In genomic region chr2:168939261-168939933, GRCm38 (mm10) we compare ENCODE assay signal across 28 mouse cellular contexts. TPM values are rescaled to one million over a fixed set of nuclear protein-coding genes. Genes with fewer than 3 reads are reported as not detected.
A peak's percentile ranks its signal among the peaks of the same experiment; 100 is the strongest.
DNase-seq lines count a peak whose midpoint lies in the region; ATAC-seq and TF ChIP-seq lines count a peak whose summit lies in the region.
"Had no signal": no experiment of that assay in that cellular context is flagged by ENCODE, and none has a peak within 500 bp of the region (broad histone marks: within the 10 kb centered on the region; RNA-seq: fewer than 3 reads in every experiment).

No protein-coding gene starts in this region.

- no peaks in the 10 kb centered on the region for H3K9me3 ChIP-seq in forebrain, embryonic 14.5 days (replicated peaks; ENCODE audit: control insufficient read depth, low read length)
- H3K9me3 ChIP-seq in forebrain, postnatal 0 days (ENCODE audit: low read length): no peaks in the 10 kb centered on the region
- no peaks in the 10 kb centered on the region for H3K9me3 ChIP-seq in hindbrain, embryonic 14.5 days (ENCODE audit: control insufficient read depth, low read length)
- H3K9me3 ChIP-seq: embryonic facial prominence, embryonic 12.5 days; heart, embryonic 10.5 days; heart, embryonic 15.5 days; limb, embryonic 12.5 days; lung, embryonic 15.5 days; neural tube, embryonic 12.5 days had no signal

- peaks cover 39% of the 10 kb centered on the region for H3K36me3 ChIP-seq in forebrain, embryonic 14.5 days (ENCODE audit: control insufficient read depth, insufficient read depth, low read length)
- peaks cover 48% of the 10 kb centered on the region for H3K36me3 ChIP-seq in forebrain, postnatal 0 days (ENCODE audit: insufficient read depth)
- peaks cover 66% of the 10 kb centered on the region for H3K36me3 ChIP-seq in hindbrain, embryonic 14.5 days (replicated peaks; ENCODE audit: control insufficient read depth, insufficient read depth)

- H3K4me1 ChIP-seq in forebrain, embryonic 14.5 days (ENCODE audit: control insufficient read depth, insufficient read depth, low read length): no peaks in the 10 kb centered on the region
- H3K4me1 ChIP-seq in forebrain, postnatal 0 days (ENCODE audit: insufficient read depth): no peaks in the 10 kb centered on the region
- H3K4me1 ChIP-seq in hindbrain, embryonic 14.5 days (replicated peaks; ENCODE audit: control insufficient read depth, insufficient read depth, low read length): no peaks in the 10 kb centered on the region
- H3K4me1 ChIP-seq: embryonic facial prominence, embryonic 12.5 days; heart, embryonic 10.5 days; heart, embryonic 15.5 days; limb, embryonic 12.5 days; lung, embryonic 15.5 days; neural tube, embryonic 12.5 days had no signal

- TF ChIP-seq CTCF in forebrain, postnatal 0 days (IDR thresholded peaks at IDR 0.05; ENCODE audit: low read depth): no peak
- no peak for TF ChIP-seq CTCF in layer of hippocampus, adult 2 months (conservative IDR thresholded peaks at IDR 0.05)

- no peak overlapping the region for H3K9ac ChIP-seq in forebrain, embryonic 14.5 days (ENCODE audit: low read length)
- H3K9ac ChIP-seq in forebrain, postnatal 0 days: no peak overlapping the region
- no peak overlapping the region for H3K9ac ChIP-seq in hindbrain, embryonic 14.5 days
- H3K9ac ChIP-seq: embryonic facial prominence, embryonic 12.5 days; heart, embryonic 15.5 days; limb, embryonic 12.5 days; lung, embryonic 15.5 days; neural tube, embryonic 12.5 days had no signal

- H3K27ac ChIP-seq in forebrain, embryonic 14.5 days (ENCODE audit: low read depth, low read length): peak overlapping the region; percentile 77
- H3K27ac ChIP-seq in forebrain, postnatal 0 days (ENCODE audit: low read depth, low read length): no peak overlapping the region
- peak overlapping the region; percentile 28; the same call in 1 of the 2 replicates for H3K27ac ChIP-seq in layer of hippocampus, adult 2 months
- H3K27ac ChIP-seq in hindbrain, embryonic 14.5 days: peak overlapping the region; percentile 71
- H3K27ac ChIP-seq: embryonic facial prominence, embryonic 12.5 days; heart, embryonic 10.5 days; heart, embryonic 15.5 days; left cerebral cortex, adult 2 months; limb, embryonic 12.5 days; lung, embryonic 15.5 days; neural tube, embryonic 12.5 days had no signal

- H3K27me3 ChIP-seq in forebrain, embryonic 14.5 days (replicated peaks; ENCODE audit: control insufficient read depth, insufficient read depth, low read length): no peaks in the 10 kb centered on the region
- H3K27me3 ChIP-seq in forebrain, postnatal 0 days (ENCODE audit: insufficient read depth, low read length): no peaks in the 10 kb centered on the region
- H3K27me3 ChIP-seq in hindbrain, embryonic 14.5 days (ENCODE audit: control insufficient read depth, insufficient read depth, low read length): no peaks in the 10 kb centered on the region
- H3K27me3 ChIP-seq: embryonic facial prominence, embryonic 12.5 days; heart, embryonic 15.5 days; limb, embryonic 12.5 days; lung, embryonic 15.5 days; neural tube, embryonic 12.5 days had no signal

- DNase-seq in forebrain, embryonic 14.5 days (ENCODE audit: low spot score): peak; percentile 72
- no peak for DNase-seq in forebrain, postnatal 0 days
- no peak for DNase-seq in layer of hippocampus, adult 2 months (ENCODE audit: low spot score in 2 of 2)
- DNase-seq in layer of hippocampus, adult 11-12 months (ENCODE audit: low spot score): no peak
- peak; percentile 58 for DNase-seq in hindbrain, embryonic 14.5 days (ENCODE audit: low spot score)
- no peak for DNase-seq in retina, postnatal 1 day
- DNase-seq in heart, adult 8-10 months (ENCODE audit: low spot score): no peak
- DNase-seq: adrenal gland, postnatal 14 days; cerebellum, adult 18-20 months; embryo, embryonic 11 days; gastrocnemius, postnatal 14 days; kidney, adult 11 months; kidney, postnatal 14 days; right cerebral cortex, postnatal 14 days; thymus, postnatal 4 days had no signal

- H3K4me3 ChIP-seq in forebrain, embryonic 14.5 days (ENCODE audit: low read depth, low read length): no peak overlapping the region
- H3K4me3 ChIP-seq in forebrain, postnatal 0 days (ENCODE audit: low read depth, low read length): no peak overlapping the region
- H3K4me3 ChIP-seq in layer of hippocampus, adult 2 months: no peak overlapping the region
- H3K4me3 ChIP-seq in hindbrain, embryonic 14.5 days (replicated peaks; ENCODE audit: low read length): no peak overlapping the region
- H3K4me3 ChIP-seq: embryonic facial prominence, embryonic 12.5 days; heart, embryonic 10.5 days; heart, embryonic 15.5 days; left cerebral cortex, adult 2 months; limb, embryonic 12.5 days; lung, embryonic 15.5 days; myocyte; neural tube, embryonic 12.5 days had no signal

- 70% methylated on average over 10 of the region's 10 CpGs for WGBS in forebrain, embryonic 14.5 days
- WGBS in forebrain, postnatal 0 days: 56% methylated on average over 10 of the region's 10 CpGs
- 68% methylated on average over 10 of the region's 10 CpGs for WGBS in hindbrain, embryonic 14.5 days

- H3K4me2 ChIP-seq in forebrain, embryonic 14.5 days (ENCODE audit: low read length): no peak overlapping the region
- no peak overlapping the region for H3K4me2 ChIP-seq in forebrain, postnatal 0 days (ENCODE audit: low read depth)
- H3K4me2 ChIP-seq in hindbrain, embryonic 14.5 days (replicated peaks): no peak overlapping the region
- H3K4me2 ChIP-seq: embryonic facial prominence, embryonic 12.5 days; heart, embryonic 15.5 days; limb, embryonic 12.5 days; liver, embryonic 11.5 days; lung, embryonic 15.5 days; midbrain, embryonic 11.5 days; neural tube, embryonic 12.5 days had no signal

- ATAC-seq in forebrain, embryonic 14.5 days: peak; percentile 20; the same call in 1 of the 2 replicates
- no peak for ATAC-seq in forebrain, postnatal 0 days
- ATAC-seq in hindbrain, embryonic 14.5 days (ENCODE audit: low FRiP score): no peak; the same call in 1 of the 2 replicates
- ATAC-seq: CD4-positive, CD25-positive, alpha-beta regulatory T cell, adult 4 months; inflammation-experienced regulatory T-cells, adult 6 months; midbrain, embryonic 16.5 days had no signal

RNA-seq across cellular contexts. Expression of gene Zfp64, which starts 16.0 kb away (rescaled TPM):
- 29.7 and 36.6 TPM in 2 replicates for polyA plus RNA-seq in forebrain, embryonic 14.5 days (2014; fragmentation: Nextera tagmentation; extraction: Ambion mirVana)
- 26.0 and 32.3 TPM in 2 replicates for total RNA-seq in forebrain, postnatal 0 days (2014; rRNA removed)
- 27.6 and 29.6 TPM in 2 replicates for polyA plus RNA-seq in forebrain, postnatal 0 days (2015; fragmentation: Nextera tagmentation; extraction: Ambion mirVana)
- total RNA-seq in layer of hippocampus, adult 2 months (2021): 10 to 100 TPM; 17.0 to 17.6 TPM
- polyA plus RNA-seq in hindbrain, embryonic 14.5 days (2014; fragmentation: Nextera tagmentation; extraction: Ambion mirVana): 27.3 and 29.7 TPM in 2 replicates
- total RNA-seq in heart, adult 8-10 months (2022): 1 to 10 TPM; 6.4 to 8.6 (median 7.9) TPM

Comparison
In these comparisons a context has a peak if more than half of its experiments do, and no peak if none do; other contexts are left out.
1. DNase-seq: peak in forebrain, embryonic 14.5 days (single experiment) and hindbrain, embryonic 14.5 days (single experiment); none in forebrain, postnatal 0 days (single experiment), layer of hippocampus, adult 2 months (0 of 2), layer of hippocampus, adult 11-12 months (single experiment), retina, postnatal 1 day (single experiment) and heart, adult 8-10 months (single experiment).